Mouse (Mus musculus) small intestine, adult 2 months (tissue): ENCODE data around the gene Efna2. TPM values are rescaled to one million over a fixed set of nuclear protein-coding genes. Genes with fewer than 3 reads are reported as not detected.

Source experiments
- H3K27ac ChIP-seq: fragments of 200-500 bp; 2 replicates; pipeline ENCODE4 v1.5.1; 2012; ENCODE audit warnings: low read depth, low read length, control low read depth, inconsistent platforms; ENCODE audit not compliant: insufficient read depth
- H3K27me3 ChIP-seq: fragments of 200-500 bp; 2 replicates; pipeline ENCODE4 v1.6.1; 2012; ENCODE audit warnings: mild to moderate bottlenecking, moderate library complexity, low read length, inconsistent platforms; ENCODE audit not compliant: control insufficient read depth, insufficient read depth
- H3K36me3 ChIP-seq: fragments of 200-500 bp; 2 replicates; pipeline ENCODE4 v1.6.1; 2012; ENCODE audit warnings: mild to moderate bottlenecking, low read length, control low read depth, inconsistent platforms; ENCODE audit not compliant: control insufficient read depth, insufficient read depth
- H3K4me1 ChIP-seq: fragments of 200-500 bp; 2 replicates; pipeline ENCODE4 v1.6.1; 2012; ENCODE audit warnings: low read length, inconsistent platforms, mixed read lengths; ENCODE audit not compliant: control insufficient read depth, insufficient read depth, insufficient read length
- H3K4me3 ChIP-seq: fragments of 200-500 bp; 2 replicates; pipeline ENCODE4 v1.5.1; 2012; ENCODE audit warnings: low read depth, mild to moderate bottlenecking, control low read depth, inconsistent platforms, low read length, moderate library complexity
- CTCF ChIP-seq: fragments of 200-500 bp; IDR thresholded peaks from 2 replicates; pipeline ENCODE4 v1.5.1; 2012; ENCODE audit warnings: low read depth, mild to moderate bottlenecking, control low read depth, inconsistent platforms, low read length, moderate library complexity, mixed read lengths; ENCODE audit not compliant: insufficient replicate concordance, insufficient read length; ENCODE audit errors: extremely low read depth
- POLR2A ChIP-seq: fragments of 200-500 bp; IDR thresholded peaks from 2 replicates; pipeline ENCODE4 v1.6.1; 2012; ENCODE audit warnings: low read depth, mild to moderate bottlenecking, control low read depth, inconsistent platforms, low read length, moderate library complexity
- WGBS: fragments of 180-500 bp; shearing (Covaris S2); methylation state at CpG from one replicate; pipeline ENCODE4 v1.1.7; 2018; 5-methylcytosine and 5-hydroxymethylcytosine counted together
- polyA plus RNA-seq: library from polyadenylated mRNA; depleted of rRNA; stranded (reverse); fragments of >200 nt; gene quantifications from 2 replicates; pipeline ENCODE4 v1.2.3, GENCODE M21; 2012

The Efna2 gene
- polyA plus RNA-seq, 1 experiment, result 1.8 TPM

DNA sequence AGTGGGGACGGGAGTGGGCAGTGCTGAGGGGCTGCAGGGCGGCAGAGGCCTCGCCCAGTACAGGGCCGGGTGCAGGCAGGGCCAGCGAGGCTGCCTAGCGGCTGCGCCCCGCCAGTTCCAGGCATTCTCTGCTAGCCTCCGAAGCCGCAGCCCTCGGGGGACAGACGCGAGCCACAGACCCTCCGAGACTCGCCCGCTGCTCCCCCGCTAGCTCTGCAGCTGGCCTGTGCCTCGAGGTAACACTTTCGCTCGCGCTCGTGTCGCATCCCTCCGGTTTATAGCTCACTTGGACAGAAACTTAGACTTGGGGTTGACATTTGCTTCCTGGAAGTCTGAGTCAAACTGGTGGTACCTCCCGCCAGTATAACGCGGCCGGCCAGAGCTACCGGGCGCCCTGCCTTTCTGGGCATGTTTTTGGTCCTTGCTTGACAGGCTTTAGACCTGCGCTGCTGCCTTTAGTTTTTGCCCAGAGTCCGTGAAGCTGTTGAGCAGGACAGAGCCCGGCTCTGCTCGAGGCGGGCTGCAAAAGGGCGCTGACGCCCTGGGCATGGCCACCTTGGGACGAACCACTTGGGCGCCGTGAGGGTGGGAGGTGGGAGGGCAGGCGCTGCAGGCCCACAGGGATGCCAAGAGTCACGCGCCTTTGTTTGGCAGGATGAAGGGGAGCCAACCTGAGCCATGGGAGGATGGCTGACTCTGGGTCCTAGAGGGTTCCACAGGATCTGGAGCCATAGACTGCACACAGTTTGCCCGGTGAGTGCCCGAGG, 7.3 kb upstream of the Efna2 start:
- Histone ChIP-seq H3K4me1 (peaks cover 12% of the 10 kb centered on the region), H3K27ac (no peak overlapping the region), H3K27me3 (no peaks in the 10 kb centered on the region), H3K4me3 (no peak overlapping the region), H3K36me3 (peaks cover 24% of the 10 kb centered on the region)
- TF ChIP-seq CTCF (no peak), POLR2A (no peak)
- 89% methylated on average over 45 of the region's 45 CpGs for WGBS

DNA sequence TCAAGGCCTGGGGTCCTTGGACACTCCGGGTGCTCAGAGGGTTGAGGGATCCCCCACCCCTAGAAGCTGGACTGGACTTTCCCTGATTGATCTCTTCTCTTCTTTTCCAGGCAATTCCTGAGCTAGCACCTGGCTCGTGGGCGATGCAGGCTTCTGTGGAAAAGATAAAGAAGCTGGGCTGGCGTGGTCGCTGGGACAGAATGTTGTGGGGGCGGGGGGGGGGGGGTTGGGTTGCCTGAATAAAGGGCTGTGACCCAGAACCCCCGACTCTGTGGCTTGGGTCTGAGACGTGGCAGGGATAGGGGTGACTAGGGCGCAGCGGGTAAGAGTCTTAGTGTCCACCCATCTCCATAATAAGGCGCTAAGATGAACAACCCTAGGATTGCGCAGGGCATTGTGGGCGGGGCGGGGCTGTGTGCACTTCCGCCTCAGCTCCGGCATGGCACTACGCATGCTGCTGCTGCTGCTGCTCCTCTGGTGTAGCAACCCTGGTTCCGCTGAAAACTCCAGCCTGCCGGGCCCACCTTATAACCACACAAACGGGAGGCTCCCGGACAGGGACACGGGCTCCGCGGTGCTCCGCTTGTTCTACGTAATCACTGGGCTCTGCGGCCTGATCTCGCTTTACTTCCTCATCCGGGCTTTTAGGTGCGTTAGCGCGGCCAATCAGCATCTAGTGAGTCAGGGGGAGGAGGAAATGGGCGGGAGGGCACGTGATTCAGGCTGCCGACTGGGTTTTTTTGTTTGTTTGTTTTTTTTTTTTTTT, 6.6 kb upstream of the Efna2 start, which contains the start of gene 1600002K03Rik:
TSS of gene 1600002K03Rik (plus strand) at position 418 of the 766 bp plus-strand sequence.
- peak within 1 kb of the TSS; percentile 79 for H3K4me3 ChIP-seq
- peaks cover 11% of the 10 kb centered on the region for H3K4me1 ChIP-seq
- H3K36me3 ChIP-seq, result peaks cover 24% of the 10 kb centered on the region
- H3K27me3 ChIP-seq, result no peaks in the 10 kb centered on the region
- peak within 1 kb of the TSS; percentile 85 for H3K27ac ChIP-seq
- no peak for TF ChIP-seq CTCF
- TF ChIP-seq POLR2A, result peak; percentile 37
- 7% methylated on average over 35 of the region's 35 CpGs for WGBS

DNA sequence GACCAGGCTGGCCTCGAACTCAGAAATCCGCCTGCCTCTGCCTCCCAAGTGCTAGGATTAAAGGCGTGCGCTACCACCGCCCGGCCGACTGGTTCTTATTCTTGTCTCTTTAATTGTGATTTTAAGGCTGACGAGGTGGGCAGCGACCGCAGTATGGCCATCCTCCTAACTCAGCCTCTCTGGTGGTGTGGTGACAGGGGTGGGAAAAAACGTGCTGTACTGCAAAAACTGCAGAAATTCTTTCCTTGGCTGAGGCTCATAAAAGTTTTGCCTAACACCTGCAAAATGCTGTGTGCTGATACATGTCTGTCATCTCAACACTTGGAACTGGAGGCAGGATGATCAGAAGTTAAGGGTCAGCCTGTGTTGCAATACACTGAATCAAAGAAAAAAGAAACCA, 5.9 kb upstream of the Efna2 start:
- peaks cover 11% of the 10 kb centered on the region for H3K4me1 ChIP-seq
- H3K27ac ChIP-seq, result 0 out of 2 replicates have a peak overlapping the region, but pooled peaks have one; percentile 11
- H3K4me3 ChIP-seq, result peak overlapping the region; percentile 79
- peaks cover 24% of the 10 kb centered on the region for H3K36me3 ChIP-seq
- WGBS, result 4% methylated on average over 11 of the region's 11 CpGs
- no peaks in the 10 kb centered on the region for H3K27me3 ChIP-seq
- no peak for TF ChIP-seq POLR2A
- no peak for TF ChIP-seq CTCF

DNA sequence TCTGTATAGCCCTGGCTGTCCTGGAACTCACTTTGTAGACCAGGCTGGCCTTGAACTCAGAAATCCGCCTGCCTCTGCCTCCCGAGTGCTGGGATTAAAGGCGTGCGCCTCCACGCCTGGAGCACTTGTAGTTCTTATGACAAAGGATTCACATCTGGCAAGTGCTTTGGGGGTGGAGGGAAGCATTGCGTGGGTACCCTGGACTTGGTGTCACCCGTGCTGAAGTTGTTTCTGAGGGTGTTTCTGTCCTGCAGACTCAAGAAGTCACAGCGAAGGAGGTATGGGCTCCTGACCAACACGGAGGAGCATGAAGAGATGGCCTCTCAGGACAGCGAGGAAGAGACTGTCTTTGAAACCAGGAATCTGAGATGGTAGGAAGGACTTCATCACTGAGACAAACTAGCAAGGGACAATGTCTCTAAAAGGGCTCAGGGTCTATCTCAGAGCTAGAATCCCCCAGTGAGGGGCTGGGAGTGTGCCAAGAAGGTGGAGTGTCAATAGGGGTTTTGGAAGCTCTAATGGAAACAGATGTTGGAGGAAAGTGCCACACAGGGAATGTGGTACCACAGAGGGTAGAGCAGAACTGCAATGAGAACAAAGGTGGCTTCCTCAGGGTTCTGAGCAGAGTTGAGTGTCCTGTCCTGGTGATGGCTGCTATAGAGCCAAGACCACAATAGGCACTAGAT, 5.2 kb upstream of the Efna2 start:
- TF ChIP-seq CTCF (no peak), POLR2A (no peak)
- H3K27ac ChIP-seq, result no peak overlapping the region
- H3K36me3 ChIP-seq, result peaks cover 24% of the 10 kb centered on the region
- H3K4me1 ChIP-seq, result peaks cover 6% of the 10 kb centered on the region
- H3K27me3 ChIP-seq, result 0 out of 2 replicates have a peak, but pooled peaks cover 1% of the 10 kb centered on the region
- H3K4me3 ChIP-seq, result no peak overlapping the region
- 85% methylated on average over 10 of the region's 10 CpGs for WGBS

DNA sequence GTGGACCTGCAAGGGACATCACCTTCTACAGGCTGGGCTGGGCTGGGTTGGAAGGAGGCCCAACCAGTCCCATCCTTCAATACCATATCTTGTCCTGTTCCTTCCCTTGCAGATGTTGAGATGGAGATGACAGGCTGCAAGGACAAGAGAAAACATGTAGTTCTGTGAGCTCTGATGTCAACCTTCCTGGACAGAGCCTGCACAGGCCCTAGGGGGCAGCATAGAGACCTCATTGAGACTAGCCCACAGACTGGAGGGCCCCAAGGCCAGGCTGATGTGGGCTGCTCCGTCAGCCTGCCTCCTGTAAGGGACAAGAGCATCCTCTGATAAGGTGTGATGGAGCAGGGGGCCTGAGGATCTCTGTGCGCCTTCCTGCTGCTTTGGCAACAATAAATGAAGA, 4.6 kb upstream of the Efna2 start:
- WGBS, result 57% methylated on average over 2 of the region's 2 CpGs

GRCm38 (mm10) chr10:80175536-80176269, 3.6 kb upstream of the Efna2 start:
- Histone ChIP-seq H3K4me1 (peaks cover 9% of the 10 kb centered on the region), H3K4me3 (no peak overlapping the region), H3K36me3 (peaks cover 13% of the 10 kb centered on the region), H3K27me3 (peaks cover 11% of the 10 kb centered on the region), H3K27ac (no peak overlapping the region)
- WGBS, result 53% methylated on average over 4 of the region's 4 CpGs
- TF ChIP-seq POLR2A (no peak), CTCF (peak; percentile 60; the same call in 1 of the 2 replicates)

More for the DNA sequence above, 4.6 kb upstream of the Efna2 start:
- H3K27ac ChIP-seq, result no peak overlapping the region
- H3K4me3 ChIP-seq, result no peak overlapping the region
- TF ChIP-seq POLR2A (no peak), CTCF (peak; percentile 33; the same call in 1 of the 2 replicates)
- peaks cover 23% of the 10 kb centered on the region for H3K36me3 ChIP-seq
- peaks cover 7% of the 10 kb centered on the region for H3K4me1 ChIP-seq
- H3K27me3 ChIP-seq, result peaks cover 7% of the 10 kb centered on the region
